Mouse (Mus musculus): ENCODE measurements around the gene Jade2. TPM values are rescaled to one million over a fixed set of nuclear protein-coding genes. Genes with fewer than 3 reads are reported as not detected.

Gene Jade2
- 1.1 TPM in 2 replicates for polyA plus RNA-seq (2015; fragmentation: Nextera tagmentation; extraction: Ambion mirVana)

- H3K27ac ChIP-seq (ENCODE audit: low read depth, low read length), result peak within 1 kb of the TSS; percentile 75
- ATAC-seq, result peak; percentile 32; the same call in 1 of the 2 replicates
- H3K36me3 ChIP-seq (ENCODE audit: control insufficient read depth, insufficient read depth, low read length), result no peaks in the 10 kb centered on the region
- H3K4me1 ChIP-seq (ENCODE audit: control insufficient read depth, insufficient read depth, low read depth, low read length), result peaks cover 12% of the 10 kb centered on the region
- H3K27me3 ChIP-seq (replicated peaks; ENCODE audit: control insufficient read depth, insufficient read depth, low read length), result peaks cover 3% of the 10 kb centered on the region
- no peaks in the 10 kb centered on the region for H3K9me3 ChIP-seq (ENCODE audit: control insufficient read depth, low read length)
- under 1% methylated on average over 43 of the region's 47 CpGs for WGBS
- peak within 1 kb of the TSS; percentile 78 for H3K9ac ChIP-seq (ENCODE audit: low read depth, low read length)
- H3K4me2 ChIP-seq (ENCODE audit: low read length), result peak within 1 kb of the TSS; percentile 98
- peak within 1 kb of the TSS; percentile 71 for H3K4me3 ChIP-seq (ENCODE audit: low read length)
Measured at GRCm38 (mm10) chr11:51857081-51857671, at the start of gene Jade2. Gene Jade2 (minus strand): TSS chr11:51857653.

GRCm38 (mm10) chr11:51904224-51904623 lies 46.8 kb upstream of the Jade2 start:
- Histone ChIP-seq H3K4me1 (ENCODE audit: control insufficient read depth, insufficient read depth, low read depth, low read length) (no peaks in the 10 kb centered on the region), H3K4me3 (ENCODE audit: low read length) (no peak overlapping the region), H3K36me3 (ENCODE audit: control insufficient read depth, insufficient read depth, low read length) (no peaks in the 10 kb centered on the region), H3K27me3 (replicated peaks; ENCODE audit: control insufficient read depth, insufficient read depth, low read length) (no peaks in the 10 kb centered on the region), H3K4me2 (ENCODE audit: low read length) (no peak overlapping the region), H3K9me3 (ENCODE audit: control insufficient read depth, low read length) (no peaks in the 10 kb centered on the region), H3K27ac (ENCODE audit: low read depth, low read length) (no peak overlapping the region), H3K9ac (ENCODE audit: low read depth, low read length) (no peak overlapping the region)
- ATAC-seq, result no peak
- WGBS, result 91% methylated on average over 3 of the region's 3 CpGs

DNA sequence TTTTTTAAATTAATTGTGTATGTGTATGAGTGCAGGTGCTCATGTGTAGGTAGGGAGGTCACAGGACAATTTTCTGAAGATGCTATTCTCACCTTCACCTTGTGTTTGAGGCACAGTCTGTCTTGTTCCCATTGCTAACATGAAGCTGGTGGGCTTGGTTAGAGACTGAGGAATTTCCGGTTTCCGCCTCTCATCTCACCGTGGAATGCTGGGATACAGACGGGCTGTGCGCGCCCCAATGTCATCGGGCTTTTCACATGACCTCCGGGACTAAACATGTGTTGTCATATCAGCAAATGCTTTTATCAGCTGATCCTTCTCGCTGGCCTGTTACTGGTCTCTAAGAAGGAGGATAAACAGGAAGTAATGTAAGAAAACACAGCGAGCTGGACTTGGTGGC lies 42.2 kb upstream of the Jade2 start:
- Histone ChIP-seq H3K27me3 (replicated peaks; ENCODE audit: control insufficient read depth, insufficient read depth, low read length) (no peaks in the 10 kb centered on the region), H3K9ac (ENCODE audit: low read depth, low read length) (no peak overlapping the region), H3K36me3 (ENCODE audit: control insufficient read depth, insufficient read depth, low read length) (no peaks in the 10 kb centered on the region), H3K9me3 (ENCODE audit: control insufficient read depth, low read length) (no peaks in the 10 kb centered on the region), H3K4me3 (ENCODE audit: low read length) (no peak overlapping the region), H3K4me2 (ENCODE audit: low read length) (no peak overlapping the region), H3K4me1 (ENCODE audit: control insufficient read depth, insufficient read depth, low read depth, low read length) (no peaks in the 10 kb centered on the region), H3K27ac (ENCODE audit: low read depth, low read length) (no peak overlapping the region)
- 93% methylated on average over 10 of the region's 10 CpGs for WGBS
- ATAC-seq, result no peak

DNA sequence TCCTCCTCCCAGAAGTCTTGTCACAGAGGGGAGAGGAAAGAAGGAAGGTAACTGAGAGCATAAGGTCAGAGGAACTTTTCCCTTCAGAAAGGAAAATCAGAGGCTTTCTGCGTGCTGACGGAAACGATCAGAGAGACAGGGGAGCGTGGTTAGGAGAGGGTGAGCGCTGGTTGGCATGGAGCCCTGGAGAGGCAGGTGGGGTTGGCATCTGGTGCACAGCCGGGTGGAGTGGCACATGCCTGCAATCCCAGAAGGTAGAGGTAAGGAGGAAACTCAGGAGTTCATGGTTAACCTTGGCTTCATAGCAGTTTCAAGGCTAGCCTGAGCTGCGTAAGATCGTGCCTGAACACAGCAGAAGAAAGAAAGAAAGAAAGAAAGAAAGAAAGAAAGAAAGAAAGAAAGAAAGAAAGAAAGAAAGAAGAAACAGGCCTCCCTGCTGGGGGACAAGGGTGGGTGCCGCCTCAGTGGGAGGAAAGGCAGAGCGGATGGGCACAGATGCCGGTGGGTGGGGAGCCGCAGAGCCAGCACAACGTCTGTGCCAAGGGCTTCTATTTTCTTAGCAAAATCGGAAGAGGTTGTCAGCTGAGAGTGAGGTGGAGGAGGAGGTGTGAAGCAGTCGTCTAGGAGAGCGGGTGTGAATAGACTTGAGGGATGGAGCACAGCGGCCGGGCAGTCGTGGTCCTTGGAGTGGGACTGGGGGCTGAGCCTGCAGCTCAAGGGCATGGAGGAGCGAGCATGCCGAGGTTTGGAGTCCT lies 41.0 kb upstream of the Jade2 start:
- Histone ChIP-seq H3K36me3 (ENCODE audit: control insufficient read depth, insufficient read depth, low read length) (no peaks in the 10 kb centered on the region), H3K4me2 (ENCODE audit: low read length) (no peak overlapping the region), H3K27me3 (replicated peaks; ENCODE audit: control insufficient read depth, insufficient read depth, low read length) (no peaks in the 10 kb centered on the region), H3K27ac (ENCODE audit: low read depth, low read length) (no peak overlapping the region), H3K4me1 (ENCODE audit: control insufficient read depth, insufficient read depth, low read depth, low read length) (no peaks in the 10 kb centered on the region), H3K9ac (ENCODE audit: low read depth, low read length) (no peak overlapping the region), H3K4me3 (ENCODE audit: low read length) (no peak overlapping the region), H3K9me3 (ENCODE audit: control insufficient read depth, low read length) (no peaks in the 10 kb centered on the region)
- 63% methylated on average over 21 of the region's 21 CpGs for WGBS
- ATAC-seq, result no peak

- ATAC-seq, result no peak
Measured at GRCm38 (mm10) chr11:51897311-51897710, 39.9 kb upstream of the Jade2 start.

GRCm38 (mm10) chr11:51896012-51896411 lies 38.6 kb upstream of the Jade2 start:
- Histone ChIP-seq H3K4me3 (ENCODE audit: low read length) (no peak overlapping the region), H3K4me1 (ENCODE audit: control insufficient read depth, insufficient read depth, low read depth, low read length) (no peaks in the 10 kb centered on the region), H3K4me2 (ENCODE audit: low read length) (no peak overlapping the region), H3K36me3 (ENCODE audit: control insufficient read depth, insufficient read depth, low read length) (no peaks in the 10 kb centered on the region), H3K9me3 (ENCODE audit: control insufficient read depth, low read length) (no peaks in the 10 kb centered on the region), H3K9ac (ENCODE audit: low read depth, low read length) (no peak overlapping the region), H3K27ac (ENCODE audit: low read depth, low read length) (no peak overlapping the region), H3K27me3 (replicated peaks; ENCODE audit: control insufficient read depth, insufficient read depth, low read length) (no peaks in the 10 kb centered on the region)
- ATAC-seq, result no peak
- WGBS, result 35% methylated on average over 4 of the region's 4 CpGs

More at GRCm38 (mm10) chr11:51897311-51897710, 39.9 kb upstream of the Jade2 start:
- H3K9me3 ChIP-seq (ENCODE audit: control insufficient read depth, low read length), result no peaks in the 10 kb centered on the region
- no peaks in the 10 kb centered on the region for H3K36me3 ChIP-seq (ENCODE audit: control insufficient read depth, insufficient read depth, low read length)
- no peaks in the 10 kb centered on the region for H3K4me1 ChIP-seq (ENCODE audit: control insufficient read depth, insufficient read depth, low read depth, low read length)
- H3K9ac ChIP-seq (ENCODE audit: low read depth, low read length), result no peak overlapping the region
- H3K27me3 ChIP-seq (replicated peaks; ENCODE audit: control insufficient read depth, insufficient read depth, low read length), result no peaks in the 10 kb centered on the region
- H3K4me3 ChIP-seq (ENCODE audit: low read length), result no peak overlapping the region
- no peak overlapping the region for H3K27ac ChIP-seq (ENCODE audit: low read depth, low read length)
- WGBS, result 83% methylated on average over 11 of the region's 11 CpGs
- no peak overlapping the region for H3K4me2 ChIP-seq (ENCODE audit: low read length)

- H3K27ac ChIP-seq (ENCODE audit: low read depth, low read length), result no peak overlapping the region
- no peaks in the 10 kb centered on the region for H3K27me3 ChIP-seq (replicated peaks; ENCODE audit: control insufficient read depth, insufficient read depth, low read length)
- H3K4me2 ChIP-seq (ENCODE audit: low read length), result no peak overlapping the region
- no peaks in the 10 kb centered on the region for H3K9me3 ChIP-seq (ENCODE audit: control insufficient read depth, low read length)
- no peak overlapping the region for H3K9ac ChIP-seq (ENCODE audit: low read depth, low read length)
- WGBS, result 85% methylated on average over 6 of the region's 6 CpGs
- no peaks in the 10 kb centered on the region; the same call in 1 of the 2 replicates for H3K4me1 ChIP-seq (ENCODE audit: control insufficient read depth, insufficient read depth, low read depth, low read length)
- H3K36me3 ChIP-seq (ENCODE audit: control insufficient read depth, insufficient read depth, low read length), result no peaks in the 10 kb centered on the region
- no peak overlapping the region for H3K4me3 ChIP-seq (ENCODE audit: low read length)
- ATAC-seq, result no peak
Measured at GRCm38 (mm10) chr11:51885681-51886080, 28.2 kb upstream of the Jade2 start.

DNA sequence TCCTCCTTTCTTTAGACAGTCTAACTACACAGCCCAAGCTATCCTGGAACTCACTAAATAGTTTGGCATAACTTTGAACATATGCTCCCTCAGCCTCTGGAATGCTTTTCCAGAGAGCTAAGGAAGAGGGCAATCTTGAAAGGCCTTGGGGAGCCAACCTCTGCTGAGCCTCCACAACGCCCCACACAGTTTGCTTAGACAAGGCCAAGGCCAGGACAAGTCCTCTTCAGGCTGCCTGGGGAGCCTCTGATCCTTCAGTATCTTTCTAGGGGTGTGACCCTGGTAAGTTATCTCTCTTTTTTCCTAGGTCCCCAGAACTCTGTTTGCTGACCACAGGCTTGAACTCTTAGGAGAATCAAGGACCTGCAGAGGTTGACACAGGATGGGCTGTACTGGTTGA lies 26.6 kb upstream of the Jade2 start:
- Histone ChIP-seq H3K36me3 (ENCODE audit: control insufficient read depth, insufficient read depth, low read length) (no peaks in the 10 kb centered on the region), H3K4me2 (ENCODE audit: low read length) (no peak overlapping the region), H3K4me3 (ENCODE audit: low read length) (no peak overlapping the region), H3K27me3 (replicated peaks; ENCODE audit: control insufficient read depth, insufficient read depth, low read length) (no peaks in the 10 kb centered on the region), H3K4me1 (ENCODE audit: control insufficient read depth, insufficient read depth, low read depth, low read length) (no peaks in the 10 kb centered on the region; the same call in 1 of the 2 replicates), H3K27ac (ENCODE audit: low read depth, low read length) (no peak overlapping the region), H3K9ac (ENCODE audit: low read depth, low read length) (no peak overlapping the region), H3K9me3 (ENCODE audit: control insufficient read depth, low read length) (no peaks in the 10 kb centered on the region; the same call in 1 of the 2 replicates)
- WGBS, result 44% methylated on average over 1 of the region's 1 CpGs
- ATAC-seq, result no peak

GRCm38 (mm10) chr11:51883670-51884069 lies 26.2 kb upstream of the Jade2 start:
- Histone ChIP-seq H3K4me1 (ENCODE audit: control insufficient read depth, insufficient read depth, low read depth, low read length) (no peaks in the 10 kb centered on the region; the same call in 1 of the 2 replicates), H3K4me3 (ENCODE audit: low read length) (no peak overlapping the region), H3K36me3 (ENCODE audit: control insufficient read depth, insufficient read depth, low read length) (no peaks in the 10 kb centered on the region), H3K9ac (ENCODE audit: low read depth, low read length) (no peak overlapping the region), H3K27me3 (replicated peaks; ENCODE audit: control insufficient read depth, insufficient read depth, low read length) (no peaks in the 10 kb centered on the region), H3K27ac (ENCODE audit: low read depth, low read length) (no peak overlapping the region), H3K9me3 (ENCODE audit: control insufficient read depth, low read length) (no peaks in the 10 kb centered on the region; the same call in 1 of the 2 replicates), H3K4me2 (ENCODE audit: low read length) (no peak overlapping the region)
- 46% methylated on average over 5 of the region's 5 CpGs for WGBS
- no peak for ATAC-seq

Measured in hindbrain, embryonic 16.5 days (tissue).